Mouse (Mus musculus) spleen, postnatal 14 days (tissue): ENCODE data around the gene Rdh16f2.
"Not testable (repeated sequence)": the region's sequence is repeated elsewhere in the genome, so short reads cannot be mapped to it uniquely, and the experiment has no call there.

Source experiments
- DNase-seq, 2 experiments: peaks; one replicate each; pipeline ENCODE4 v3.0.0; 2021 to 2022; ENCODE audit warnings: low spot score in 2 of 2

The Rdh16f2 gene

GRCm38 (mm10) chr10:127866232-127866631 lies at the start of gene Rdh16f2:
Rdh16f2 (plus strand) TSS chr10:127866474.
- DNase-seq: no peak

- not testable (repeated sequence) for DNase-seq
Measured at GRCm38 (mm10) chr10:127817268-127817910, 48.9 kb upstream of the Rdh16f2 start.

GRCm38 (mm10) chr10:127821806-127822205 lies 44.5 kb upstream of the Rdh16f2 start:
- DNase-seq: not testable (repeated sequence)

GRCm38 (mm10) chr10:127825386-127825785 lies 40.9 kb upstream of the Rdh16f2 start:
- no peak for DNase-seq

- DNase-seq: no peak
Measured at GRCm38 (mm10) chr10:127829121-127829520, 37.2 kb upstream of the Rdh16f2 start.

- DNase-seq: not testable (repeated sequence)
Measured at GRCm38 (mm10) chr10:127834186-127834585, 32.1 kb upstream of the Rdh16f2 start.

- DNase-seq: no peak
Measured at GRCm38 (mm10) chr10:127835292-127835691, 31.0 kb upstream of the Rdh16f2 start.

- not testable (repeated sequence) for DNase-seq
Measured at GRCm38 (mm10) chr10:127837793-127838192, 28.5 kb upstream of the Rdh16f2 start.

GRCm38 (mm10) chr10:127838539-127838938 lies 27.7 kb upstream of the Rdh16f2 start:
- no peak for DNase-seq

- DNase-seq: no peak
Measured at GRCm38 (mm10) chr10:127840776-127841175, 25.5 kb upstream of the Rdh16f2 start.

- not testable (repeated sequence) for DNase-seq
Measured at GRCm38 (mm10) chr10:127845945-127846344, 20.3 kb upstream of the Rdh16f2 start.

GRCm38 (mm10) chr10:127848089-127848488 lies 18.2 kb upstream of the Rdh16f2 start:
- DNase-seq: no peak

- DNase-seq: no peak
Measured at GRCm38 (mm10) chr10:127849628-127850027, 16.6 kb upstream of the Rdh16f2 start, which contains the start of gene Rdh19. Rdh19 (plus strand) TSS chr10:127849928.

GRCm38 (mm10) chr10:127856376-127856775 lies 9.9 kb upstream of the Rdh16f2 start:
- no peak for DNase-seq

- DNase-seq: no peak
Measured at GRCm38 (mm10) chr10:127864931-127865330, 1.3 kb upstream of the Rdh16f2 start.

- no peak for DNase-seq
Measured at GRCm38 (mm10) chr10:127872484-127872883, 6.2 kb downstream of the Rdh16f2 start.

GRCm38 (mm10) chr10:127877681-127878080 lies 11.4 kb downstream of the Rdh16f2 start:
- no peak for DNase-seq

GRCm38 (mm10) chr10:127878262-127879057 lies 12.2 kb downstream of the Rdh16f2 start:
- DNase-seq: no peak

- no peak for DNase-seq
Measured at GRCm38 (mm10) chr10:127879155-127879688, 12.9 kb downstream of the Rdh16f2 start.

GRCm38 (mm10) chr10:127881041-127881440 lies 14.8 kb downstream of the Rdh16f2 start:
- DNase-seq: no peak

- DNase-seq: no peak
Measured at GRCm38 (mm10) chr10:127886551-127886950, 20.3 kb downstream of the Rdh16f2 start.

- no peak for DNase-seq
Measured at GRCm38 (mm10) chr10:127886971-127887370, 20.7 kb downstream of the Rdh16f2 start.

GRCm38 (mm10) chr10:127888605-127889004 lies 22.3 kb downstream of the Rdh16f2 start, which contains the start of gene Rdh7:
Rdh7 (minus strand) TSS chr10:127888817.
- no peak for DNase-seq
